Mouse (Mus musculus) hindbrain, embryonic 13.5 days (tissue): ENCODE results near the gene Sdr42e1. TPM values are rescaled to one million over a fixed set of nuclear protein-coding genes. Genes with fewer than 3 reads are reported as not detected.

Experiments used
- ATAC-seq: fragments of 200-750 bp; cut with Nextera tagmentation; 2 replicates; pipeline ENCODE4 v1.8.0; 2017; ENCODE audit warnings: moderate TSS enrichment; ENCODE audit not compliant: low FRiP score
- H3K27ac ChIP-seq: fragments of 300-500 bp; sonication (generic); 2 replicates; pipeline ENCODE4 v1.5.1; 2015; ENCODE audit warnings: inconsistent platforms, mild to moderate bottlenecking, moderate library complexity
- H3K27me3 ChIP-seq: fragments of 300-500 bp; sonication (generic); 2 replicates; pipeline ENCODE4 v1.6.1; 2015; ENCODE audit warnings: mild to moderate bottlenecking, inconsistent platforms
- H3K36me3 ChIP-seq: fragments of 300-500 bp; sonication (generic); 2 replicates; pipeline ENCODE4 v1.6.1; 2015; ENCODE audit warnings: mild to moderate bottlenecking, inconsistent platforms
- H3K4me1 ChIP-seq: fragments of 300-500 bp; sonication (generic); replicated peaks from 2 replicates; pipeline ENCODE4 v1.6.1; 2015; ENCODE audit warnings: inconsistent platforms
- H3K4me2 ChIP-seq: fragments of 300-500 bp; sonication (generic); 2 replicates; pipeline ENCODE4 v1.6.1; 2015; ENCODE audit warnings: inconsistent platforms, mild to moderate bottlenecking, moderate library complexity
- H3K4me3 ChIP-seq: fragments of 300-500 bp; sonication (generic); 2 replicates; pipeline ENCODE4 v1.5.1; 2015; ENCODE audit warnings: mild to moderate bottlenecking, inconsistent platforms
- H3K9ac ChIP-seq: fragments of 300-500 bp; sonication (generic); 2 replicates; pipeline ENCODE4 v1.6.1; 2015; ENCODE audit warnings: mild to moderate bottlenecking, inconsistent platforms
- H3K9me3 ChIP-seq: fragments of 300-500 bp; sonication (generic); 2 replicates; pipeline ENCODE4 v1.6.1; 2016; ENCODE audit warnings: inconsistent platforms
- WGBS: fragments of 180-500 bp; shearing (Covaris S2); methylation state at CpG from one replicate; pipeline ENCODE4 v1.1.7; 2015; 5-methylcytosine and 5-hydroxymethylcytosine counted together
- polyA plus RNA-seq: library from polyadenylated mRNA; unstranded; fragments of >200 nt; fragmentation: Nextera tagmentation; extraction: Ambion mirVana; gene quantifications from 2 replicates; pipeline ENCODE4 v1.2.1, GENCODE M21; 2015

Sdr42e1 gene
- 1.4 and 1.6 TPM in 2 replicates for polyA plus RNA-seq

DNA sequence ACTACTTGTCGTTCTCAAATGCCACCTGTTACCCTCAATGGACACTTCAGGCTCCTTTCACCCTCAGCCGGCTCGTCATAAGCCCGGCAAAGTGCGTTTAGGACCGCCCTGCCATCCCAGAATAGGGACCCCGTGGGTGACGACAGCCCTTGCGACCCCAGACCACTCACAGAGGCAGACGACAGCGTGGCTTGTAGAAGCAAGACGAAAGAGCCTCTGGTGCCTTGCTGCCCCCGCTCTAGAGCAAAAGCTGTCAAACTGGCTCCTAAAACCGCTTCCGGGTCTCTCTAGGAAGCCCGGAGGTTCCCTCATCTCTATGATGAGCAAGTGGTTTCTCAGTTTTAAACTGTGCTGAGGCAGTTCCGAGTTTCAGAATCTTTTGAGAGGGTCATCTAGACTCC is at the start of gene Sdr42e1:
TSS of gene Sdr42e1 (minus strand) at position 260 of the 401 bp plus-strand sequence.
- Histone ChIP-seq H3K9ac (peak within 1 kb of the TSS; percentile 58), H3K4me2 (peak within 1 kb of the TSS; percentile 59), H3K27ac (no peak within 1 kb of the TSS), H3K36me3 (no peaks in the 10 kb centered on the region), H3K4me1 (0 out of 2 replicates have a peak, but pooled peaks cover 5% of the 10 kb centered on the region), H3K4me3 (peak within 1 kb of the TSS; percentile 40), H3K9me3 (no peaks in the 10 kb centered on the region), H3K27me3 (peaks cover 2% of the 10 kb centered on the region; the same call in 1 of the 2 replicates)
- WGBS = 18% methylated on average over 17 of the region's 17 CpGs
- ATAC-seq = no peak

GRCm38 (mm10) chr8:117718152-117718860 is 44.8 kb upstream of the Sdr42e1 start:
- ATAC-seq = no peak
- 81% methylated on average over 14 of the region's 14 CpGs for WGBS

DNA sequence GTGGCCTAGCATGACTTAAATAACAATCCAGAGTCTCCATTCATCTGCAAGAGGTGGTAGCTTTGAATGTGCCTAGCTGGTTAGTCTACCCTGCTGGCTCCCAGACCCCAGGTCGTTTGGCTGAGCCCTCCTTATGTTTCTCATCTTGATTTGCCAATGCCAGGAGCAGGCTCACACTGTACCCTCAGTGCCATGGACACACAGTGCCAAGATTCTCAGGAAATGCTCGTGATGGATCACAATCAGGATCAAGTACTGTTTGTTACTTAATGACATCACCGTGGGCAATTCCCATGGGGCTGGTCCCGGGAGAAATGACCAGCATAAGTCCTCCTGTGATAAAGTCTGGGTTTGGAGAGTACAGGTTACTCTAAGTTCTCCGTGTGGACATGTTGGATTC is 42.4 kb upstream of the Sdr42e1 start:
- no peaks in the 10 kb centered on the region for H3K36me3 ChIP-seq
- no peak overlapping the region for H3K4me3 ChIP-seq
- no peak overlapping the region for H3K9ac ChIP-seq
- no peak for ATAC-seq
- H3K4me1 ChIP-seq = no peaks in the 10 kb centered on the region
- H3K27ac ChIP-seq = no peak overlapping the region
- no peak overlapping the region for H3K4me2 ChIP-seq
- WGBS = 75% methylated on average over 5 of the region's 5 CpGs
- H3K27me3 ChIP-seq = no peaks in the 10 kb centered on the region
- H3K9me3 ChIP-seq = 0 out of 2 replicates have a peak, but pooled peaks cover 4% of the 10 kb centered on the region

More at GRCm38 (mm10) chr8:117718152-117718860, 44.8 kb upstream of the Sdr42e1 start:
- Histone ChIP-seq H3K4me1 (no peaks in the 10 kb centered on the region), H3K4me3 (no peak overlapping the region), H3K27me3 (no peaks in the 10 kb centered on the region), H3K27ac (no peak overlapping the region), H3K4me2 (no peak overlapping the region), H3K9ac (no peak overlapping the region), H3K9me3 (0 out of 2 replicates have a peak, but pooled peaks cover 4% of the 10 kb centered on the region), H3K36me3 (no peaks in the 10 kb centered on the region)

DNA sequence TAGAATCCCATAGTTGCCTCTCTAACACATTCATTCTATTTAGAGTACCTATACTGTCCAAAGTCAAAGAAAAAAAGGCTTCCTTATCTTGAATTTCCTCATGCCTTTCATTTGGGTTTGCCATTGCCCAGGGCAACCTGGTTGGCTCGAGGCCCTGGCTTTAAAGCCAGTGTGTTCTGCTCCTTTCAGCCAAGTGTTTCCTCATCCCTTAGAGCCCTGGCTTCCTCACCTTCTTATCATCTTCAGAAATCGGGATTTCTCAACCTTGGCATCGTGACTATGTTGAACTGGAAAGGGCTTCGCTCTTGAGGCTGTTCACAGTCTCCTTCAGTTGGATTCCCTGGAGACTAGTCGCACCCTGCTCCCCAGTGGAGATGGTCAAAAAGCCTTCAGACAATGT is 41.1 kb upstream of the Sdr42e1 start:
- no peak overlapping the region for H3K4me3 ChIP-seq
- H3K36me3 ChIP-seq = no peaks in the 10 kb centered on the region
- no peak overlapping the region for H3K9ac ChIP-seq
- H3K27me3 ChIP-seq = no peaks in the 10 kb centered on the region
- no peaks in the 10 kb centered on the region for H3K4me1 ChIP-seq
- WGBS = 90% methylated on average over 5 of the region's 5 CpGs
- H3K4me2 ChIP-seq = no peak overlapping the region
- ATAC-seq = no peak
- no peak overlapping the region for H3K27ac ChIP-seq
- 0 out of 2 replicates have a peak, but pooled peaks cover 4% of the 10 kb centered on the region for H3K9me3 ChIP-seq

DNA sequence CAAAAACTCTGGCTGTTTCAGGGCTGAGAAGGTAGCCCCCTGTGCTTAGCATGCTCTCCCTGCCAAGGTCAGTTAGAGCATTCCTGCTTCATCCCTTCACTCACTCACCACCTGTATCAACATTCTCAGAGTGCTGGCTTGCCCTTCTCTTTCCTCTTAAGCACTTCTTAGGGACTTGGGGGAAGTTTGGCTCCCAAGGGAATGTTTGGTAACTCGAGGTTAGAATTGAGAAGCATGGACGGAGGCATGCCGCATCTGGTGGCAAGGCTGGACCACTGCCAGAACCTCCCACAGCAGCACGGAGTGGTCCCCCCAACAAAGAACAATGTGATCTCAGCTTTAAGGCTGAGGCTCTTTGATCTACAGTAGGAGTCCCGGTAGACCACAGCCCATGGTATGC is 38.7 kb upstream of the Sdr42e1 start:
- WGBS = 48% methylated on average over 5 of the region's 5 CpGs
- Histone ChIP-seq H3K27ac (no peak overlapping the region), H3K36me3 (no peaks in the 10 kb centered on the region), H3K4me1 (no peaks in the 10 kb centered on the region), H3K9me3 (0 out of 2 replicates have a peak, but pooled peaks cover 4% of the 10 kb centered on the region), H3K27me3 (no peaks in the 10 kb centered on the region), H3K4me2 (no peak overlapping the region), H3K4me3 (no peak overlapping the region), H3K9ac (no peak overlapping the region)
- no peak for ATAC-seq

DNA sequence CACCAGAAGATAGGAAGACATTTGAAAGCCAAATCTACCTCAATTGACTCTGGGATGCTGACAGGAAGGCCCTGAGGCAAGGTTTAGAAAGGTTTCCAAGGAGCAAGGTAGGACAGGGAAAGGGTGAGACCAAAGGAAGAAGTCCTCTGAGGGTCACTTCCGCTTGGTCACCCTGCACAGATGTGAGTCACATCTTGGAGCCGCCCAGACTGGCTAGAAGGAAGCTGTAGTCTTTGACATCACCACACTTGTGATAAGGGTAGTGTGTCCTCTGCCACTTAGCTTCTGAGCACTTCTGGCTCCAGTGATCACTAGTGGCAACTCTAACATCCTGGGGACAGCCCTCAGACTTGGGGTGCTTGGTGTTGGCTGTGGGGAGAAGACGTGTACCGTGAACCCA is 32.7 kb upstream of the Sdr42e1 start:
- H3K4me2 ChIP-seq = no peak overlapping the region
- H3K36me3 ChIP-seq = no peaks in the 10 kb centered on the region
- no peak overlapping the region for H3K4me3 ChIP-seq
- no peaks in the 10 kb centered on the region for H3K27me3 ChIP-seq
- WGBS = 98% methylated on average over 4 of the region's 4 CpGs
- no peaks in the 10 kb centered on the region for H3K9me3 ChIP-seq
- no peak for ATAC-seq
- no peak overlapping the region for H3K27ac ChIP-seq
- peaks cover 7% of the 10 kb centered on the region for H3K4me1 ChIP-seq
- no peak overlapping the region for H3K9ac ChIP-seq

DNA sequence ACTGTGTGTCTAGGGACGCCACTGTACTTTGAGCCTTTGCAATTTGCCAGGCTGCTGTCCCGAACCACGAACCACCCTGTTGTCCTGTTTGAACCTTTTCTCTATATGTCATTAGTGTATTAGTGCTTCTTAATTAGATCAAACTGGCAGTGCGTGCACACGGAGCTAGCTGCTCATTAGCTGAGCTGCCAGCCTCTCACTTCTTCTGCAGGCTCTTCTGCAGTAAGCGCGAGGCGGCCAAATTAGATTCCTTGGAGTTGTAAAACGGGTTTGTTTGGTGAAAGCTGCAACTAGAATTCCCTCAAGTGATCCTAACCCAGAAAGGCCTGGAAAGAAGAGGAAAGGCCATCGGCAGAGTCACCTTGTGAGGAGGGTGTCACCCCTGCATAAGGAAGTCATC is 29.2 kb upstream of the Sdr42e1 start:
- no peak overlapping the region for H3K27ac ChIP-seq
- H3K9me3 ChIP-seq = no peaks in the 10 kb centered on the region
- WGBS = 59% methylated on average over 10 of the region's 10 CpGs
- H3K36me3 ChIP-seq = no peaks in the 10 kb centered on the region
- no peak overlapping the region for H3K4me3 ChIP-seq
- H3K4me2 ChIP-seq = no peak overlapping the region
- no peak overlapping the region for H3K9ac ChIP-seq
- peaks cover 7% of the 10 kb centered on the region for H3K4me1 ChIP-seq
- no peak for ATAC-seq
- H3K27me3 ChIP-seq = no peaks in the 10 kb centered on the region

- Histone ChIP-seq H3K4me3 (no peak within 1 kb of the TSS), H3K4me1 (peaks cover 7% of the 10 kb centered on the region), H3K27me3 (no peaks in the 10 kb centered on the region), H3K27ac (no peak within 1 kb of the TSS), H3K9ac (peak within 1 kb of the TSS; percentile 46; the same call in 1 of the 2 replicates), H3K9me3 (no peaks in the 10 kb centered on the region), H3K4me2 (no peak within 1 kb of the TSS), H3K36me3 (no peaks in the 10 kb centered on the region)
- ATAC-seq = no peak
- WGBS = 47% methylated on average over 13 of the region's 13 CpGs
These were observed 28.4 kb upstream of the Sdr42e1 start, which contains the start of gene Hsd17b2 for GRCm38 (mm10) chr8:117701859-117702258. TSS of gene Hsd17b2 (plus strand) at chr8:117701904.

GRCm38 (mm10) chr8:117701246-117701645 is 27.8 kb upstream of the Sdr42e1 start:
- no peaks in the 10 kb centered on the region for H3K9me3 ChIP-seq
- no peak overlapping the region for H3K4me3 ChIP-seq
- no peaks in the 10 kb centered on the region for H3K36me3 ChIP-seq
- peaks cover 7% of the 10 kb centered on the region for H3K4me1 ChIP-seq
- H3K27me3 ChIP-seq = no peaks in the 10 kb centered on the region
- WGBS = 94% methylated on average over 8 of the region's 8 CpGs
- H3K27ac ChIP-seq = no peak overlapping the region
- H3K9ac ChIP-seq = no peak overlapping the region
- no peak for ATAC-seq
- H3K4me2 ChIP-seq = no peak overlapping the region

GRCm38 (mm10) chr8:117700699-117701098 is 27.2 kb upstream of the Sdr42e1 start:
- H3K4me3 ChIP-seq = no peak overlapping the region
- peaks cover 7% of the 10 kb centered on the region for H3K4me1 ChIP-seq
- no peak overlapping the region for H3K4me2 ChIP-seq
- H3K9ac ChIP-seq = no peak overlapping the region
- no peak for ATAC-seq
- WGBS = 51% methylated on average over 8 of the region's 8 CpGs
- H3K9me3 ChIP-seq = no peaks in the 10 kb centered on the region
- H3K36me3 ChIP-seq = no peaks in the 10 kb centered on the region
- H3K27ac ChIP-seq = no peak overlapping the region
- no peaks in the 10 kb centered on the region for H3K27me3 ChIP-seq

GRCm38 (mm10) chr8:117697248-117697647 is 23.8 kb upstream of the Sdr42e1 start:
- 46% methylated on average over 5 of the region's 5 CpGs for WGBS
- H3K9ac ChIP-seq = no peak overlapping the region
- ATAC-seq = no peak
- no peaks in the 10 kb centered on the region for H3K27me3 ChIP-seq
- no peaks in the 10 kb centered on the region for H3K9me3 ChIP-seq
- no peak overlapping the region for H3K4me2 ChIP-seq
- H3K36me3 ChIP-seq = no peaks in the 10 kb centered on the region
- H3K4me3 ChIP-seq = no peak overlapping the region
- peaks cover 6% of the 10 kb centered on the region for H3K4me1 ChIP-seq
- no peak overlapping the region for H3K27ac ChIP-seq

- Histone ChIP-seq H3K4me2 (no peak overlapping the region), H3K4me1 (no peaks in the 10 kb centered on the region), H3K9ac (no peak overlapping the region), H3K27ac (no peak overlapping the region), H3K27me3 (no peaks in the 10 kb centered on the region), H3K9me3 (no peaks in the 10 kb centered on the region), H3K36me3 (no peaks in the 10 kb centered on the region), H3K4me3 (no peak overlapping the region)
- ATAC-seq = no peak
- WGBS = 97% methylated on average over 1 of the region's 1 CpGs
These were observed 22.1 kb upstream of the Sdr42e1 start for GRCm38 (mm10) chr8:117695636-117696035.

GRCm38 (mm10) chr8:117692131-117692530 is 18.6 kb upstream of the Sdr42e1 start:
- WGBS = 90% methylated on average over 4 of the region's 4 CpGs
- Histone ChIP-seq H3K36me3 (no peaks in the 10 kb centered on the region), H3K9me3 (no peaks in the 10 kb centered on the region), H3K4me3 (no peak overlapping the region), H3K27ac (no peak overlapping the region), H3K9ac (no peak overlapping the region), H3K27me3 (no peaks in the 10 kb centered on the region), H3K4me1 (no peaks in the 10 kb centered on the region), H3K4me2 (no peak overlapping the region)
- no peak for ATAC-seq
